Mouse (Mus musculus): ENCODE measurements around the gene Vps53. TPM values are rescaled to one million over a fixed set of nuclear protein-coding genes. Genes with fewer than 3 reads are reported as not detected.

Vps53 gene
- polyA plus RNA-seq, 1 experiment, result 21.0 TPM

DNA sequence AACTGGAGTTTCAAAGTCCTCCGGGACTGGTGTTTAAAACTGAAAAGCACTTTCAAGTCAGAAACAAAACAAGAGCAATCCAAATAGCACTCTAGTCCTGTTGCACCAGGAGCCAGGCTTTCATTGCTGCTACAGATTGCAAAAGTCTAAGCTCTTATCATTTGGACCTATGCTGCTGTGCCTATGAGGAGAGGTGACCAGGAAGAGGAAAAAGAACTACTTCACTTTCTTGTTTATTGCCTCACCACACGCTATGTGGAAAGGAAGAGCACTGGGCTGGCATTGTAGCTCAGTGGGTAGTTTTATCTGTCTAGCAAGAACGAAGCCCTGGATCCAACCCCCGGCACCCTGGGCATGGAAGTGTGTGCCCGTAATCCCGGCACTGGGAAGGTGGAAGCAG is 146.1 kb downstream of the Vps53 start:
- no peak for TF ChIP-seq GATA1 (IDR thresholded peaks at IDR 0.05; ENCODE audit: low read length)

DNA sequence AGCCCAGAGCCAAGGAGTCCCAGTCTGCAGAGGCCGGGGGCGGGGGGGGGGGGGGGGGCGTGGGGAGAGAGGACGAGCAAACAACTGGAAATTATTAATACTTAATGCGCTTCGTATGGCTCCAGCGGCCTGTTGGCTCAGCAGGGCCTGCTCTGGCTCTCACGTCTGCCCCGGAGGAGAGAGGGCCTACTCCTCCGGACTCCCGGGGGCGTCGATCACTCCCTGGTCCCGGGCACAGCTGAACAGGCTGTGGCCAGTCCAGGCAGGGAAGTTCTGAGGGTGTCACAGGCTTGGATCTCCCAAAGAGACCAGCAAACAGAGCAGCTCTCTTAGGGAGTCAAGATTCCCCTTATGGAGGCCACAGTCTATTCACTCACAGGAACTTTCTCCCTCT is 151.4 kb downstream of the Vps53 start:
- TF ChIP-seq GATA1 (IDR thresholded peaks at IDR 0.05; ENCODE audit: low read length), result no peak

GRCm38 (mm10) chr11:76027139-76028071 is 152.0 kb downstream of the Vps53 start, which contains the start of gene Rflnb:
TSS of gene Rflnb (minus strand) at chr11:76027782.
- no peak for TF ChIP-seq GATA1 (IDR thresholded peaks at IDR 0.05; ENCODE audit: low read length)

DNA sequence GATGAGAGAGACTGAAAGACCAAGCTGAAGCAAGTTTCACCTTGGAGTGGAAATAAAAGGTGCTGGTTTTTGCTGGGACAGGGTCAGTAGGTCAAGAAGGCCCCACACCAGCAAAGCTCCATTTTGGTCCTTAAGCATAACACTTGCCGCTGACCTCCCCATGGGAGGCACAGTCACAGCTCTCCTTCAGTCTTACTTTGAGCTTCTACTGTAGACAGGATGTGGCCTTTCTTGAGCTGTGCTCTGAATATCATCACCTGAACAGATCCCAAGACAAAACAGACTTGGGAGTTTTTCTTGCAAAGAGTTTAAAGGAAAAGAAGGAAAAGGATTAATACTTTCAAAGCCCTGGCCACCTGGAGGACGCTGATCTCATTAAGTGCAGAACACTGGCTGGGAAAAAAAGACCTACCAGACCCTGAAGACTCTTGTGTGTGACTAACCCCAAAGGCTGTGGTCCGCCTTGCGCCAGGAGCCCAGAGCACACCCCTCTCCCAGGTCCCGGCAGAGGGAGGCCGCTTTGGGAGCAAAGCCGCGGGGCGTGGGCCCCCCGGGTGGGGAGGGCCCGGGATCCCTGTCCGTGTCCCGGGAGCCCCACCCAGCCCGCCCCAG is 152.8 kb downstream of the Vps53 start:
- TF ChIP-seq GATA1 (IDR thresholded peaks at IDR 0.05; ENCODE audit: low read length), result no peak

GRCm38 (mm10) chr11:76025080-76025583 is 154.3 kb downstream of the Vps53 start:
- TF ChIP-seq GATA1 (IDR thresholded peaks at IDR 0.05; ENCODE audit: low read length), result no peak

DNA sequence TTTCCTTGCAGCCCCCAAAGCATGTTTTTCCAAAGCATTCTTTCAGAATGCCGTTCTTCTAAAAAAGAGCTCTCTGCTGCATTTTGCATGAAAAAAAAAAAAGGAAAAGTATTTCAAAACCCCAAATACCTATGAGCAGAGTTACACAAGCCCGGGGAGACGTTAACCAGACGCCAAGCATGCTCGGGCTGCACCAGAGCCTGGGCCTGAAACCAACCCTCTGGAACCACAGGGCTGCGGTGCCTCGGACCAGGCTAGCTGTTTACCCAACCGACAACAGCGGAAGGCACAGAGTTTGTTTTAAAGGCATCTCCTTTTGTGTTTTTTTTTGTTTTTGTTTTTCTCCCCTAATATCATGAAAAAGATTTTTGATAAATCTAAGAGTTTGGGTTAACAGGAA is 158.5 kb downstream of the Vps53 start:
- no peak for TF ChIP-seq GATA1 (IDR thresholded peaks at IDR 0.05; ENCODE audit: low read length)

- no peak for TF ChIP-seq GATA1 (IDR thresholded peaks at IDR 0.05; ENCODE audit: low read length)
These were observed 159.6 kb downstream of the Vps53 start for GRCm38 (mm10) chr11:76019879-76020278.

GRCm38 (mm10) chr11:76015814-76016213 is 163.6 kb downstream of the Vps53 start:
- no peak for TF ChIP-seq GATA1 (IDR thresholded peaks at IDR 0.05; ENCODE audit: low read length)

DNA sequence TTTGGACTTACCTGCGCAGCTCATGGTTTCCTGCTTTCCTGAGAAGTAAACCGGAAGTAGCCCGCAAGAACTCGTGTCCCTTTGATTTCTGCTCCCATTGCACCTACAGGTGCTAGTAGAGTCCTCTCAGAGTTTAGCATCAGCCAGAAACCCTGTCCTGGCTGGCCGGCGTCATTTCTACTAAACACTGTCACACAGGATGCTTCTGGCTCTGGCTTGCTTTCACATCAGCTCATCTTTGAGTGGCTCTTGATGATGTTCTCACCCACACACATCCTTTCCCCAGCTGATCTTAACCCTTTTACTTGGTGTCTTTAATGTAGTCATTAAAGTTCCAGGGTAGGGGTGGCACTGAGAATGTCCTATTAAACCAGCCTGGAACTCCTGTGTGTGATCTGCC is 164.2 kb downstream of the Vps53 start:
- TF ChIP-seq GATA1 (IDR thresholded peaks at IDR 0.05; ENCODE audit: low read length), result no peak

DNA sequence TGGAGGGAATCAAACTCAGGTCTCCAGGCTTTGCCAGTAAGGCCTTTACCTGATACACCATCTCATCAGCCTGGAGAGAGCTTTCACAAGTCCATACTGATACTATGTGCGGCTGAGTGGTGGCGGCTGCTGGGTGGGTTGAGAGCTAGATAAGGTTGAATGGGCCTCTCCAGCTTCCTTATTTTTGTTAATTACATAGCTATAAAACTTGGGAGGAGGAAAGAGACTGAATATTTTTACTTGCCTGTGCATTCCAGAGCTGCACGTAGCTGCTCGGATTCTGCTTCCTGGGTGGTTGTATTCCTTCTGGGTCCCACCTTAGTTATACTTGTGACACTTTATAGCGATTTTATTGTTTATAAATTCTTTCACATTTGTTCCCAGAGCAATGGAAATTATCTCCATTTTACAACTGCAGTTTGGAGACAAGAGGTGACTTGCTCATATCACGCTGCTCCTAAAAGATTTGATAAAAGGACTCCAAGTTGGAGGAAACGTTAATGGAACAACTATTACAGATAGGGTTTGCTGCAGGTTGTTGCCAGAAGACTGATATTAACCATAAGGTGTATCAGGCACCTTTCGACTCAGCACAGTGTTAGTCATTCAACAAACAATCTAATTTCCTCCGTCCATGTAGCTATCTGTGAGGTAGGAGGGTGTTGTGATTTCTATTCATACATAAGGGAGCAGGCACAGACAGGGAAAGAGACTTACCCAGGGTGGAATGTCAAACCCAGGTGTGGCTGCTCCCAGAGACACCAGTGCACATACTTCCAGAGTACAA is 168.4 kb downstream of the Vps53 start:
- no peak for TF ChIP-seq GATA1 (IDR thresholded peaks at IDR 0.05; ENCODE audit: low read length)

GRCm38 (mm10) chr11:76009101-76009500 is 170.3 kb downstream of the Vps53 start:
- TF ChIP-seq GATA1 (IDR thresholded peaks at IDR 0.05; ENCODE audit: low read length), result no peak

DNA sequence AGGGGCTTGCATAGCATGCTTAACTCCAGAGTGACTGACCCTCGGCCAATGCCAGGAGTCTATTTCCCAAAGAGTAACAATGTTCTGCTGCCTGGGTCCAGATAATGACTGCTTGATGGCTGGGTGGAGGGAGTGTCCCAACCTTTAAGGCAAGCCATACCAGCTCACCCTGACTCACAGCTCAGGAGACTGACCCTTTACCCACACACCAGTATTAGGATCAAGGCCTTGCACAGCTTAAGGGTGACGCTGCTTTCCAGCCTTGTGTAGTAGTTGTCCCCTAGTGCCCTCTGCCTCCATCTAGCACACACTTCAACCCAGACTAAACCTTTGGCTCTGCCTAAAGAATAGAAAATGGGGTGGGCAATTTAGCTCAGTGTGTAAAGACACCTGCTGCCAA is 171.3 kb downstream of the Vps53 start:
- TF ChIP-seq GATA1 (IDR thresholded peaks at IDR 0.05; ENCODE audit: low read length), result no peak

GRCm38 (mm10) chr11:76001237-76001878 is 178.1 kb downstream of the Vps53 start:
- TF ChIP-seq GATA1 (IDR thresholded peaks at IDR 0.05; ENCODE audit: low read length), result no peak

DNA sequence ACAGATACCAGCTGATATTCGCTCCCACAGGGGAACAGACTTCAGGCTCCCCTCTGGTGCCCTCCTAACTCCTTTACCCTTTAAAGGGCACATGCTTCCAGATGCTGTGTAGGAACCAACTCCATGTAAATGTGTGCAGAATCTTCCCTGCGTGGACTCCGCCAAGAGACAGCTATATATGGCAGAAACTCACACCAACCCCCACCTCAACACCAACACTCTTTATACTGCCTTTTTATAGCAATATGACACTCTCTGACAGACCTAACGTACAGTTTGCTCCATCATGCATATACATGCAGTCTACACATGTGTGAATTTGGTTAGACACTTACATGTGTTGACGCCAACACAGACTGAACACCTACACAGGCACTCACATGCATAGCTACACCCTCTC is 178.7 kb downstream of the Vps53 start:
- no peak for TF ChIP-seq GATA1 (IDR thresholded peaks at IDR 0.05; ENCODE audit: low read length)

DNA sequence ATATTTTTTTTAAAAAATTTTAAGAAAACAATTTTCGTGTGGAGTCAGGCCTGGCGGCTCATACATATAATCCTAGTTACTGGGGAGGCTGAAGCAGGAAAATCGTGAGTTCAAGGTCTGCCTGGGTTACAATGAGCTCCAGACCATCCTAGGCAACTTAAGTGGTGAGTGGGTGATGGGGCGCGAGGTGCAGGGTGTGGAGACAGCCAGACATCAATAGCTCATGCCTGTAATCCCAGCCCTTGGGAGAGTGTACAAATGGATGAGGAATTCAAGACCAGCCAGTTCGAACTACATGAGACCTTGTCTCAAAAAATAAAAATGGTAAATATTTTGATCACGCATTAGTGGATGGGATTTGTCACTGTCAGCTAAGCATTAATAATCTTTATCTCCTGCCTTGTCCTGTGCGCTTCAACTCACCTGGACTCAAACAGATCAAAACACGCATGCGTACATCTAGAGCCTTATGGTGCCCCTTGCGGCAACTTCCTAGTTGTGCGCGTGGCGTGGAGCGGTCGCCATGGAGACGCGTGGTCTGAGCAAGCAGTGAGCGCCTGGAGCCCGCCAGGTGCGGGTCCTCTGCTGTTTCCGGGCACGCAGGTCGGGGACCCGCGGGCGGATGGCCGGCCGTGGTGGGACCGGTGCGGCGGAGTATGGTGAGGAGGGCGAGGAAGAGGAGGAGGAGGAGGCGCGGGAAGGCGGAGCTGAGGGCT is 179.8 kb downstream of the Vps53 start, which contains the start of gene 1700016K19Rik:
Gene 1700016K19Rik (plus strand): TSS at position 473 of the 716 bp plus-strand sequence.
- TF ChIP-seq GATA1 (IDR thresholded peaks at IDR 0.05; ENCODE audit: low read length), result no peak

Other genes with a start within 250 kb of the Vps53 start
- not detected in 2 replicates for gene Rph3al, start 241.2 kb downstream of the Vps53 start, polyA plus RNA-seq (2012)
- not detected in 2 replicates for gene 1700016K19Rik, start 179.7 kb downstream of the Vps53 start, polyA plus RNA-seq (2012)
- gene Rflnb, start 151.9 kb downstream of the Vps53 start, polyA plus RNA-seq (2012), result not detected in 2 replicates
- gene Fam57a, start within 50 bp of the Vps53 start, polyA plus RNA-seq (2012), result 2.9 and 4.9 TPM in 2 replicates
- gene Dbil5, start 38.0 kb upstream of the Vps53 start, polyA plus RNA-seq (2012), result 0.30 TPM in 1 of 2 replicates, not detected in the other
- 5.2 and 5.7 TPM in 2 replicates for gene Gemin4, start 38.0 kb upstream of the Vps53 start, polyA plus RNA-seq (2012)
- gene Mrm3, start 64.1 kb upstream of the Vps53 start, polyA plus RNA-seq (2012), result 15.0 and 21.2 TPM in 2 replicates
- 1.2 and 2.9 TPM in 2 replicates for gene Glod4, start 64.1 kb upstream of the Vps53 start, polyA plus RNA-seq (2012)
- gene Nxn, start 219.5 kb upstream of the Vps53 start, polyA plus RNA-seq (2012), result 4.6 and 4.8 TPM in 2 replicates
- gene Timm22, start 227.3 kb upstream of the Vps53 start, polyA plus RNA-seq (2012), result 25.8 and 32.2 TPM in 2 replicates

All from G1E-ER4 (cell line).